Mouse (Mus musculus) forebrain, embryonic 16.5 days (tissue): ENCODE measurements at regions not wholly inside any gene's neighbourhood (a gene's known extent, or its start where the extent isn't known, plus 50 kb on each side); places are given as distances from the start of the nearest gene placed in this dataset.
"Not testable (repeated sequence)": the region's sequence is repeated elsewhere in the genome, so short reads cannot be mapped to it uniquely, and the experiment has no call there.

Experiments
- ATAC-seq: fragments of 200-750 bp; cut with Nextera tagmentation; 2 replicates; pipeline ENCODE4 v1.8.0; 2017; ENCODE audit warnings: mild to moderate bottlenecking, moderate library complexity
- H3K27ac ChIP-seq: fragments of 300-500 bp; sonication (generic); 2 replicates; pipeline ENCODE4 v1.5.1; 2014; ENCODE audit warnings: low read length, control low read depth
- H3K27me3 ChIP-seq: fragments of 300-500 bp; sonication (generic); replicated peaks from 2 replicates; pipeline ENCODE4 v1.6.1; 2014; ENCODE audit warnings: low read length; ENCODE audit not compliant: control insufficient read depth, insufficient read depth
- H3K36me3 ChIP-seq: fragments of 300-500 bp; sonication (generic); 2 replicates; pipeline ENCODE4 v1.6.1; 2014; ENCODE audit not compliant: control insufficient read depth, insufficient read depth
- H3K4me1 ChIP-seq: fragments of 300-500 bp; sonication (generic); replicated peaks from 2 replicates; pipeline ENCODE4 v1.6.1; 2014; ENCODE audit warnings: low read length; ENCODE audit not compliant: control insufficient read depth, insufficient read depth
- H3K4me2 ChIP-seq: fragments of 300-500 bp; sonication (generic); 2 replicates; pipeline ENCODE4 v1.6.1; 2014; ENCODE audit warnings: mild to moderate bottlenecking, low read length, control low read depth
- H3K4me3 ChIP-seq: fragments of 300-500 bp; sonication (generic); replicated peaks from 2 replicates; pipeline ENCODE4 v1.5.1; 2014; ENCODE audit warnings: mild to moderate bottlenecking, low read length, control low read depth
- H3K9ac ChIP-seq: fragments of 300-500 bp; sonication (generic); replicated peaks from 2 replicates; pipeline ENCODE4 v1.6.1; 2014; ENCODE audit warnings: low read depth, low read length, control low read depth
- H3K9me3 ChIP-seq: fragments of 300-500 bp; sonication (generic); 2 replicates; pipeline ENCODE4 v1.6.1; 2016; ENCODE audit warnings: low read length; ENCODE audit not compliant: control insufficient read depth
- WGBS: fragments of 180-500 bp; shearing (Covaris S2); extraction: QIAGEN DNeasy Blood & Tissue Kit; methylation state at CpG from one replicate; pipeline ENCODE4 v1.1.7; 2014; 5-methylcytosine and 5-hydroxymethylcytosine counted together

- 90% methylated on average over 8 of the region's 8 CpGs for WGBS
- not testable (repeated sequence) for H3K9ac ChIP-seq, H3K27ac ChIP-seq, ATAC-seq, H3K4me3 ChIP-seq, H3K4me1 ChIP-seq, H3K9me3 ChIP-seq, H3K36me3 ChIP-seq, H3K27me3 ChIP-seq, H3K4me2 ChIP-seq
Measured at GRCm38 (mm10) chr10:69008679-69009078, 142.6 kb upstream of the Rhobtb1 start.

GRCm38 (mm10) chr10:69020811-69021743, 130.2 kb upstream of the Rhobtb1 start:
- Histone ChIP-seq H3K4me2 (peak overlapping the region; percentile 21; the same call in 1 of the 2 replicates), H3K9me3 (no peaks in the 10 kb centered on the region), H3K36me3 (no peaks in the 10 kb centered on the region), H3K27me3 (no peaks in the 10 kb centered on the region), H3K27ac (no peak overlapping the region; the same call in 1 of the 2 replicates), H3K9ac (no peak overlapping the region), H3K4me3 (no peak overlapping the region), H3K4me1 (peaks cover 3% of the 10 kb centered on the region; the same call in 1 of the 2 replicates)
- WGBS: 68% methylated on average over 30 of the region's 30 CpGs
- no peak for ATAC-seq

GRCm38 (mm10) chr10:69033410-69033809, 117.8 kb upstream of the Rhobtb1 start:
- no peaks in the 10 kb centered on the region for H3K4me1 ChIP-seq
- no peaks in the 10 kb centered on the region for H3K27me3 ChIP-seq
- H3K27ac ChIP-seq: no peak overlapping the region
- 84% methylated on average over 9 of the region's 9 CpGs for WGBS
- H3K9ac ChIP-seq: no peak overlapping the region
- no peak for ATAC-seq
- no peak overlapping the region for H3K4me2 ChIP-seq
- H3K4me3 ChIP-seq: no peak overlapping the region
- H3K36me3 ChIP-seq: no peaks in the 10 kb centered on the region
- no peaks in the 10 kb centered on the region for H3K9me3 ChIP-seq

GRCm38 (mm10) chr10:69034390-69035120, 116.7 kb upstream of the Rhobtb1 start:
- Histone ChIP-seq H3K4me2 (no peak overlapping the region), H3K27ac (no peak overlapping the region), H3K9me3 (no peaks in the 10 kb centered on the region), H3K27me3 (no peaks in the 10 kb centered on the region), H3K4me3 (no peak overlapping the region), H3K4me1 (no peaks in the 10 kb centered on the region), H3K9ac (no peak overlapping the region), H3K36me3 (no peaks in the 10 kb centered on the region)
- WGBS: 52% methylated on average over 2 of the region's 2 CpGs
- ATAC-seq: no peak

- H3K27ac ChIP-seq, H3K4me1 ChIP-seq, H3K9ac ChIP-seq, H3K36me3 ChIP-seq, H3K9me3 ChIP-seq, H3K4me3 ChIP-seq, ATAC-seq, H3K4me2 ChIP-seq, H3K27me3 ChIP-seq: not testable (repeated sequence)
- 89% methylated on average over 4 of the region's 4 CpGs for WGBS
Measured at GRCm38 (mm10) chr10:69035536-69035935, 115.7 kb upstream of the Rhobtb1 start.

GRCm38 (mm10) chr10:69036096-69036495, 115.1 kb upstream of the Rhobtb1 start:
- H3K36me3 ChIP-seq: no peaks in the 10 kb centered on the region
- H3K27me3 ChIP-seq: no peaks in the 10 kb centered on the region
- no peak overlapping the region for H3K9ac ChIP-seq
- ATAC-seq: no peak
- WGBS: 79% methylated on average over 2 of the region's 2 CpGs
- no peak overlapping the region for H3K4me2 ChIP-seq
- H3K9me3 ChIP-seq: no peaks in the 10 kb centered on the region
- no peak overlapping the region for H3K27ac ChIP-seq
- no peak overlapping the region for H3K4me3 ChIP-seq
- no peaks in the 10 kb centered on the region for H3K4me1 ChIP-seq

- peak overlapping the region; percentile 76 for H3K27ac ChIP-seq
- ATAC-seq: peak; percentile 73
- H3K9me3 ChIP-seq: no peaks in the 10 kb centered on the region
- H3K9ac ChIP-seq: no peak overlapping the region
- 32% methylated on average over 12 of the region's 12 CpGs for WGBS
- no peaks in the 10 kb centered on the region for H3K36me3 ChIP-seq
- H3K4me3 ChIP-seq: no peak overlapping the region
- peak overlapping the region; percentile 36 for H3K4me2 ChIP-seq
- H3K4me1 ChIP-seq: peaks cover 30% of the 10 kb centered on the region
- no peaks in the 10 kb centered on the region for H3K27me3 ChIP-seq
Measured at GRCm38 (mm10) chr10:69044171-69044651, 107.0 kb upstream of the Rhobtb1 start.

- Histone ChIP-seq H3K9me3 (no peaks in the 10 kb centered on the region), H3K36me3 (no peaks in the 10 kb centered on the region), H3K27me3 (no peaks in the 10 kb centered on the region), H3K9ac (no peak overlapping the region), H3K4me2 (no peak overlapping the region), H3K4me3 (no peak overlapping the region), H3K4me1 (peaks cover 30% of the 10 kb centered on the region), H3K27ac (no peak overlapping the region)
- WGBS: 67% methylated on average over 14 of the region's 14 CpGs
- ATAC-seq: no peak
Measured at GRCm38 (mm10) chr10:69045275-69045674, 106.0 kb upstream of the Rhobtb1 start.

- peak; percentile 56; the same call in 1 of the 2 replicates for ATAC-seq
- Histone ChIP-seq H3K36me3 (no peaks in the 10 kb centered on the region), H3K4me3 (no peak overlapping the region), H3K27me3 (no peaks in the 10 kb centered on the region), H3K27ac (no peak overlapping the region), H3K4me2 (no peak overlapping the region), H3K4me1 (peaks cover 30% of the 10 kb centered on the region), H3K9ac (no peak overlapping the region), H3K9me3 (no peaks in the 10 kb centered on the region)
- WGBS: 25% methylated on average over 10 of the region's 10 CpGs
Measured at GRCm38 (mm10) chr10:69046008-69046555, 105.2 kb upstream of the Rhobtb1 start.
